Mouse (Mus musculus) right cerebral cortex, adult 18-20 months (tissue): ENCODE measurements around the gene Nlrp9c.
"Not testable (repeated sequence)": the region's sequence is repeated elsewhere in the genome, so short reads cannot be mapped to it uniquely, and the experiment has no call there.

Source experiments
- DNase-seq: peaks from one replicate; pipeline ENCODE4 v3.0.0; 2022; ENCODE audit warnings: mixed read lengths

Gene Nlrp9c

GRCm38 (mm10) chr7:26403600-26403999 is at the start of gene Nlrp9c:
Gene Nlrp9c (minus strand): TSS chr7:26403700.
- not testable (repeated sequence) for DNase-seq

- no peak for DNase-seq
These were observed 31.3 kb upstream of the Nlrp9c start, which contains the start of gene Nlrp4a for GRCm38 (mm10) chr7:26434813-26435212. Gene Nlrp4a (plus strand): TSS chr7:26435113.

DNA sequence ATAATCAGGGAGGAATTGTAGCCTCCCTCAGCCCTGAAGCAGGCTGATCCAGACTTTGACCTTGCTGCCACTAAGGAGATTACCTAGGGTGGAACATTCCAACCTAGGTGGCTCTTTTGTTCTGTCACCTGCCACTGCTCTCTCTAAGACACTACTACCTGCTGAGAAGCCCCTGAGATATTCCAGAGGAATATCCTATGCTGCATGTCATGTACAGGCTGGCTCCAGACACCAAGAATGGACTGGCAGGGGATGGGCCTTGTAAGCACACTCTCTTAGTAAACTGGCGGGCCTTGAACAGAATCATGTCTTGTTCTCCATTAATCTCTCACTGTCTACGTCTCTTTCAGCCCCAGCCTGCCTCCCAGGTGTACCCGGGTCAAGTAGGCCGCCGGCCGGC is 11.7 kb downstream of the Nlrp9c start:
- DNase-seq, result not testable (repeated sequence)

GRCm38 (mm10) chr7:26391137-26391536 is 12.4 kb downstream of the Nlrp9c start:
- not testable (repeated sequence) for DNase-seq

DNA sequence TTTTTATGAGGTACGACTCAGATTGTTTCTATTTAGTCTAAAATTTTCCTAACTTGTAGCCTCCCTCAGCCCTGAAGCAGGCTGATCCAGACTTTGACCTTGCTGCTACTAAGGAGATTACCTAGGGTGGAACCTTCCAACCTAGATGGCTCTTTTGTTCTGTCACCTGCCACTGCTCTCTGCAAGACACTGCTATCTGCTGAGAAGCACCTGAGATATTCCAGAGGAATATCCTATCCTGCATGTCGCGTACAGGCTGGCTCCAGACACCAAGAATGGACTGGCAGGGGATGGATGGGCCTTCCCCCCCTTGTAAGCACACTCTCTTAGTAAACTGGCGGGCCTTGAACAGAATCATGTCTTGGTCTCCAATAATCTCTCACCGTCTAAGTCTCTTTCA is 16.8 kb downstream of the Nlrp9c start:
- not testable (repeated sequence) for DNase-seq

- no peak for DNase-seq
These were observed 22.7 kb downstream of the Nlrp9c start for GRCm38 (mm10) chr7:26380807-26381206.

GRCm38 (mm10) chr7:26373221-26373620 is 30.3 kb downstream of the Nlrp9c start:
- not testable (repeated sequence) for DNase-seq

- DNase-seq, result not testable (repeated sequence)
These were observed 46.8 kb downstream of the Nlrp9c start for GRCm38 (mm10) chr7:26356719-26357118.

- not testable (repeated sequence) for DNase-seq
These were observed 51.2 kb downstream of the Nlrp9c start for GRCm38 (mm10) chr7:26352258-26352657.

GRCm38 (mm10) chr7:26350177-26350576 is 53.3 kb downstream of the Nlrp9c start:
- not testable (repeated sequence) for DNase-seq

DNA sequence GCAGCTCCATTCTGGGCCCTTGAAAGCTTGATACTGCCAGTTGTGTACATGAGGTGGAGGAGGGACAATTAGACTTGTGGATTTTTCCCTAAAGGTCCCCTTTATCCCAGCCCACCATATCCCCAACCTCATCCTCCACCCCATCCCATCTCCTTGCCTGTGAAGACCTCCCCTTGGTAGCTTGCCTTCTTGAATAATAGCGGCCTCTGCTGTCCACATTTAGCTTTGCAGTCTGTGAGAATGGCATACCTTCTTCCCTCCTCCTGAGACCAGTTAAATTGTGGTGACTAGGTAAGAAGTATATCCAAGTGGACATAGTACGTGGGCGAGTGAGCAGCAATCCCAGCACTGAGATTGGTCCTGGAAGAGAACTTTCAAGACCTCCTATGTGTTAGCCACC is 83.1 kb downstream of the Nlrp9c start:
- not testable (repeated sequence) for DNase-seq

DNA sequence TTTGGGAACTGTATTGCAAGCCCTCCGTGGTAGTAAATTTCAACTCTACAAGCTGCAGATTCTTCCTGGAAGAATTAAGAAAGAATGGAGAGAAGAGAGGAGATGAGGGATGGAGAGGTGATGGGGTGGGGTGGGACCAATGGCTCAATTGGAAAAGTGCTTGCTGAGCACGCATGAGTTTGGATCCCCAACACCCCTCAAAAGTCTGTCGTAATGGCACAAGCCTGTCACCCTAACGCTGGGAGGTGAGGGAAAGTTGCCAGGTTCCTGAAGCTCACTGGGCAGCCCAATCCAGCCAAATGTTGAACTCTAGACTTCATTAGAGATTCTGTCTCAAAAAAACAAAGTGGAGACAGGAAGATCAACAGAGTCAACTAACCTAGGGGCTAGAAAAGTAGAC is 87.7 kb downstream of the Nlrp9c start:
- DNase-seq, result not testable (repeated sequence)

- DNase-seq, result not testable (repeated sequence)
These were observed 88.3 kb downstream of the Nlrp9c start for GRCm38 (mm10) chr7:26315194-26315593.

GRCm38 (mm10) chr7:26311786-26312185 is 91.7 kb downstream of the Nlrp9c start:
- not testable (repeated sequence) for DNase-seq

DNA sequence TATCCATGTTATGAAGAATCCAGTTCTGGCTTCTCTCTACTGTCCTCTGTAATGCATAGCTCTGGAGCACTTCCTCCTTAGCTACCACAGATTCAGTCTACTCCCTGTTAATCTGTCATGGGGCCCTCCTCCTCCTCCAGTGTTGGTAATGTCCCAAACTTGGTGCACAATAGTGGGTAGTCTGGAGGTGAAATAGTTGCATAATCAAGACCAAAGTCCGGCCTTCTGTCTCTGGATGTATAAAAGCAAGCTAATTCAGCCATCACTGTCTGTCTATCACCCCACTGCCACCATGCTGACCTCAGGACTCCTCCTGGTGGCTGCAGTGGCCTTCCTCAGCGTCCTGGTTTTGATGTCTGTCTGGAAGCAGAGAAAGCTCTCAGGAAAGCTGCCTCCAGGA is 96.6 kb downstream of the Nlrp9c start, which contains the start of gene Cyp2a4:
TSS of gene Cyp2a4 (plus strand) at position 244 of the 400 bp plus-strand sequence.
- DNase-seq, result not testable (repeated sequence)

DNA sequence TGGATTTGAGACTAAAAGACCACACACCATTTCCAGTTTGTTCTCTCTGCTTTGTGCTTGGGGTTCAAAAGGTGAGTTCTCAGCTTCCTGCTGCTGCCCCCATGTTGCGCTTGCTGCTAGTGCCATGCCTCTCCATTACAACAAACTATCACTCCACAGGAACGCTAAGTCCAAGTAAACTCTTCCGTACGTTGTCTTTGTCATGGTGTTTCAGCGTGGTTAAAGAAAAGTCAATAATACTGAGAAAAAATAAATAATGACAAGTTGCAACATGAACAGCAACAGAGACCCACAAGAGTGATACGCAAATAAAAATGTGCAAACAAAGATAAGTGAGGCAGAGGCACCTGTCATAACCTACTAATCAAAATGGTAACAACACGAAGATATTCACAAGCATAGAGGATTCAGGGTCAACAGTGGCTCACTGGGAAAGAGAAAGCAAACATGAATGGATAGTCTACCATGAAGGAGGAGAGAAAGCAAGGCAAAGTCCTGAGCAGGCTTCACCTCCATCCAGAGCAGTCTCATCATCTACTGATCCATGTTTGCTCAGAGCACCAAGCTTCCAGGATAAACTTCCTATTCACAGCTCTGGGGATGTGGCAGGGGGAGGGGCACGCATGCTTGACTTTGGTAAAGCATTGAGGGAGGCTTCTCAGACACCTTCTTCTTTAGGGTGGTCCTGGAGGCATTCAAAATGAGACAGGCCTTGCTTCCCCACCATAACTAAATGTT is 99.9 kb downstream of the Nlrp9c start:
- DNase-seq, result not testable (repeated sequence)
